Mouse (Mus musculus) embryonic fibroblast, embryonic 13.5 days (primary cell): Measurements from ENCODE around the gene Arap2.

ENCODE experiments used
- CTCF ChIP-seq: IDR thresholded peaks from 2 replicates; pipeline ENCODE4 v1.5.1; 2011; ENCODE audit warnings: mild to moderate bottlenecking, control low read depth, low read length, moderate library complexity, borderline replicate concordance; ENCODE audit not compliant: insufficient read depth
- POLR2A ChIP-seq: IDR thresholded peaks from 2 replicates; pipeline ENCODE4 v1.6.1; 2011; ENCODE audit warnings: low read depth, mild to moderate bottlenecking, control low read depth, low read length, moderate library complexity

DNA sequence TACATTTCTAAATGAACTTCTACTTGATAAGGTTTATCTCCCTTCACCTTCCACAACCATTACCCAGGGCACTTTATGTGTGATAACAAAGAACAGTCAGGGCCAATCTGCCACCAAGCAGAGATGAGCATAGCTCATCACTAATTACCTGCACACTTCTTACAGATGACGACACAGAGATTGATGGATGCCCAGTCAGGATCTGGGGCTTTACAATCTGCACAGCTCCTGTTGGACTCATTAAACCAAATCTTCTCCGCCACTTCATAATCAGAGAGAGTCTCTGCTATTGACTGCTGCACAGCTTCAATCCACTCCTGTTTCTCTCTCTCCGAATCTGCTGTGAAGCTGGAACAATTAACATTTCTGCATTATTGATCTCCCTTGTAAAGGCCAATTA, 82.8 kb downstream of the Arap2 start:
- TF ChIP-seq CTCF = no peak
- no peak for TF ChIP-seq POLR2A
